Mouse (Mus musculus) c-Kit-negative CD71-positive TER-119-positive erythroid progenitor cells, embryonic 14.5 days (primary cell): ENCODE measurements around the gene Nr4a3.

Experiments used
- DNase-seq: peaks from one replicate; pipeline ENCODE4 v3.0.0-alpha.2; 2013; ENCODE audit warnings: low read depth, low spot score

The Nr4a3 gene

DNA sequence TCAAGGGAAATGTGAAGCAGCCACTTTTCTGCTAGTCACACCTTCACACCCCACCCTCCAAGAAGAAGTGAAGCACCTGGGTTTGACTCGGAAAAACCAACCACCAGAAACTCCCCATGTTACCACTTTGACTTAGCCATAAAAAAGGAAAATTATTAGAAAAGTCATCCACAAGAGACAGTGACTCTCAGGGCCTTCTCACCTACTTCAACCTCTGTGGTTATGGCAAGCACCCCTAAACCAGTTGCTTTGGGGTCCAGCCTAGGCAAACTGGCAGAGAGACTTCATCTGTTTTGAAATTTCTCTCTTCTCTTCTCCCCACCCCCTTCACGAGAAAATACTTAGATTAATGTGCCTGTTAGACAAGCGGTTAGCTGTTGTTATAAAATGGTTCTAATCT lies 5.1 kb downstream of the Nr4a3 start:
- DNase-seq = no peak

DNA sequence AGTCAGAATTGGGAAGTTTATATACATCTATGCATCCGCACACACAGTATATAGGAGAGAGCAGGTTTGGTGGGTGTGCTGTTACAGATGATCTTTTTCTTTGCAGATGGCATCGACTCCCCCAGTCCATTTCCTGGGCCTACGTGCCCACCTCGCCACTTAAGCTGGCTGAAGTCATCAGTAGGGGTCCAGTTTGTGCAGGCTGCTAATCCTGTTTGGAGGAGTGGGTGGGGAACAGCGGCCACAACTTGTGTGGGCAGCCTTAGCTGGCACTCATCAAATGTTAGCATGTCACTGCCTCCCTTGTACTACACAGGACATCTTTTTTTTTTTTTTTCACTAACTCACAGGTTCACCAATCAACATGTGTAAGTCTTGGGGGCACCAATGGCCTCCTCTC lies 5.5 kb downstream of the Nr4a3 start:
- no peak for DNase-seq

DNA sequence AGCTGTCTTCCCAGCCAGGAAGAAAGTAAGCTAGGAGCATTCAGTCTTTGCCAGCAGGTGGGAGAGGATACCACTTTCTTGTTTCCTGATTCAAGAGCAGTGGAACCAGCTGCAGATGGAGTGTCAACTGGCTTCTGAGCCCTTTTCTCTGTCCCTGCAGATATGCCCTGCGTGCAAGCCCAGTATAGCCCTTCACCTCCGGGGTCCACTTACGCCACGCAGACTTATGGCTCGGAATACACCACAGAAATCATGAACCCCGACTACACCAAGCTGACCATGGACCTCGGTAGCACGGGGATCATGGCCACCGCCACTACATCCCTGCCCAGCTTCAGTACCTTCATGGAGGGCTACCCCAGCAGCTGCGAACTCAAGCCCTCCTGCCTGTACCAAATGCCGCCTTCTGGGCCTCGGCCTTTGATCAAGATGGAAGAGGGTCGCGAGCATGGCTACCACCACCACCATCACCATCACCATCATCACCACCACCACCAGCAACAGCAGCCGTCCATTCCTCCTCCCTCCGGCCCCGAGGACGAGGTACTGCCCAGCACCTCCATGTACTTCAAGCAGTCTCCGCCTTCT lies 6.2 kb downstream of the Nr4a3 start:
- no peak for DNase-seq

DNA sequence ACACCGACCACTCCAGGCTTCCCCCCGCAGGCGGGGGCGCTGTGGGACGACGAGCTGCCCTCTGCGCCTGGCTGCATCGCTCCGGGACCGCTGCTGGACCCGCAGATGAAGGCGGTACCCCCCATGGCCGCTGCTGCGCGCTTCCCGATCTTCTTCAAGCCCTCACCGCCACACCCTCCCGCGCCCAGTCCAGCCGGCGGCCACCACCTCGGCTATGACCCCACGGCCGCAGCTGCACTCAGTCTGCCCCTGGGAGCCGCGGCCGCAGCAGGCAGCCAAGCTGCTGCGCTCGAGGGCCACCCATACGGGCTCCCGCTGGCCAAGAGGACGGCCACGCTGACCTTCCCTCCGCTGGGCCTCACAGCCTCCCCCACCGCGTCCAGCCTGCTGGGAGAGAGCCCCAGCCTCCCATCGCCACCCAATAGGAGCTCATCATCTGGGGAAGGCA lies 6.7 kb downstream of the Nr4a3 start:
- no peak for DNase-seq

DNA sequence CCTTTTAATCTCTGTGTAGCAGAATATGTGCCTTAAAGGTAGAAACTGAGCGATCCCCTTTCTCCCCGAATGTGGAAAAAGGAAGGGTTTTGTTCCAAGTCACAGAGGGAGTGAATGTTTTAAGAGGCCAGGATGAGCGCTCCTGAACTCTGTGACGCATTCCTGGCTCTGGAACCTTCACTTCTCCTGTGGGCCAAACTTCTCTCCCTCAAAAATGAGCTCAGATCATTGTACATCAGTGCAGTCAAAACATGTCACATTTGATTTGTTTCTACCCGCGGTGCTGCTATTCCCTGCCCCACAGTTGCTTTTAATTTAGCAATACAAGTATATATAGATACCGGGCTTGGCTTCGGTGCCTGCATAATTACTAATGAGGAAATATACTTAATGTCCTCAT lies 16.8 kb downstream of the Nr4a3 start:
- no peak for DNase-seq

DNA sequence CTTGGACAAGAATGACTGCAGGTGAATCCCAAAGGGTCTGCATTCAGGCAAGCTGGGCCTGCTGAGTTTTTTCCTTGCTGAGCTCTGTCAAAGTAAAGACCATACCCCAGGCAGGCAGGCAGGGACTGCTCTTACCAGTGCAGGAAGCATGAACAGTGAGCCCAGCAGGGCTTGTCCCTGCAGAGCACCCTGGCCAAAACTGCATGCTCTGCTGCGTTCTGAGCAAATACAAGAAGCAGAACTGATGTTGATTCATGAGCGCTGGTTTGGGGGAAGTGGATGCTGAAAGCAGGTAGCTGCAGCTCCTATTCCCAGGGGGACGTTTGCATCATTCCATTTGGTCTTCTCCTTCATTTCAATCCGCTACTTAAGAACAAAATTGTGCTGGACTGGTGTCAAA lies 19.4 kb downstream of the Nr4a3 start:
- no peak for DNase-seq

DNA sequence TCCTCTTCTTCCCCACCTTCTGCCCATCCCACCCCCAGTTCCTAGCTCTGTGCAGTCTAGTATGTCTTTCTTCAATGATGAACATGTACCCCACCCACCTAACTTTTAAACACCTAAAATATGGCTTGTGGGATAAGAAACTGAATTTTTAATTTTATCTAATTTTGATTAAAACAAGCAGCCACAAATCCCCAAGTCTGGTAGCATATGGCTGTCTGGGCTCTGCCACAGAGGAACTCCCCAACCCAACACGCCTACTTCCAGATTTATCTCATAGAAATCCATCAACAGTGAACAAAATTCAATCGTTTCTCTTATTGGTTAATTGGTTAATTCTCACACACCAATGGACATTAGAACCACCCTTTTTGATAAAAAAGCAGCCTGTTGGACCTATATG lies 21.7 kb downstream of the Nr4a3 start:
- DNase-seq = no peak

DNA sequence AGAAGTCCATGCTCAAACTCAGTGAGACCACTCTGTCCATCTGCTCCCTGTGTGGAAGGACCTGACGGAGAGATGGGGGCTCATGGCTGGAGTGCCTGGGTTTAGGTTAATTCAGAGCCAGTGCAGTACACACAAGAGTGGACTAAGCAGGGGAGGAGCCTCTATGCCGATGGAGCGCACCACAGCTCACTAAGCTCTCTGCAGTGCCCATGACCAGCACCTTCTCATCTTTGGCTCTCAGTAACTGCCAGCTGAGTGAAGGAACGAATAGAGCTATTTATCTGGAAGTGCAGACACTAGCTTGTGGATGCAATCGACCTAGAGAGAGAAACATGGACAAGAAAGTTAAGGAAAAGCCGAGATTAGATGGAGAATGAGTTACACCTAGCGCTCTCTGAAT lies 24.2 kb downstream of the Nr4a3 start:
- no peak for DNase-seq

DNA sequence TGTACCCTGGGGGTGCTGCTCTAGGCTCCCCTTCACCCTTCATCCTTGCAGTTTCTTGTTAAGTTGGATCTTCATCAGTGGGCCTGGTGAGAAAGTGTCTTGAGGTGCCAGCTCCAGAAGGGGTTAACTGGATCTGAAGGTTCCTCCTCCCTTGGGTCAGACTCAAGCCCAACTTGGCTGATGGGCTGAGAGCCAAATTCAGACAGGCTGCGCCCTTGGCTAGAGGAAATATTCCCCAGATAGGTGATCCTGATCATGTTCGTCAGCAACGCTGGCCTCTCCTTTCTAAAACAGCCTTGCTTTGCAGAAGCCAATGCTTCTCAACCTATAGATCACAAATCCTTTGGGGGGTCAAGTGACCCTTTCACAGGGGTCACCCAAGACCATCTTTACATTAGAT lies 27.1 kb downstream of the Nr4a3 start:
- DNase-seq = no peak

DNA sequence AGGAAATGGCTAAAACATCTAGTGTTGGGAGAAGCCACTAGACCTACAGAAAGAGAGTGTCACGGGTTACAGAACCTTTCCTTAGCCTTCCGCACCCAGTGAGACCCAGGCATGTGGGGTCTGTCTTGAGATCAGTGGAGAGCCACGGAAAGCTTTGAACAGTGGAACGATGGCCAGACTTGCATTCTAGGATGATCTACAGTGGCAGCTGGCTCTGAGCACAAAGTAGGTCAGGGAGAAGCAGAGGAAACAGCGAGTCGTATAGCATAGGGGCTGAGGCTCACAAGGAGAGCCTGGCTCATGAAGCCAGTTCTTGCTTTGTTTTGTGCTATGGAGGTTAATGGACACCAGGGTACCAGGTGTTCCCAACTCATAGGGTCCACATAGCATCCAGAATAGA lies 28.4 kb downstream of the Nr4a3 start:
- no peak for DNase-seq

DNA sequence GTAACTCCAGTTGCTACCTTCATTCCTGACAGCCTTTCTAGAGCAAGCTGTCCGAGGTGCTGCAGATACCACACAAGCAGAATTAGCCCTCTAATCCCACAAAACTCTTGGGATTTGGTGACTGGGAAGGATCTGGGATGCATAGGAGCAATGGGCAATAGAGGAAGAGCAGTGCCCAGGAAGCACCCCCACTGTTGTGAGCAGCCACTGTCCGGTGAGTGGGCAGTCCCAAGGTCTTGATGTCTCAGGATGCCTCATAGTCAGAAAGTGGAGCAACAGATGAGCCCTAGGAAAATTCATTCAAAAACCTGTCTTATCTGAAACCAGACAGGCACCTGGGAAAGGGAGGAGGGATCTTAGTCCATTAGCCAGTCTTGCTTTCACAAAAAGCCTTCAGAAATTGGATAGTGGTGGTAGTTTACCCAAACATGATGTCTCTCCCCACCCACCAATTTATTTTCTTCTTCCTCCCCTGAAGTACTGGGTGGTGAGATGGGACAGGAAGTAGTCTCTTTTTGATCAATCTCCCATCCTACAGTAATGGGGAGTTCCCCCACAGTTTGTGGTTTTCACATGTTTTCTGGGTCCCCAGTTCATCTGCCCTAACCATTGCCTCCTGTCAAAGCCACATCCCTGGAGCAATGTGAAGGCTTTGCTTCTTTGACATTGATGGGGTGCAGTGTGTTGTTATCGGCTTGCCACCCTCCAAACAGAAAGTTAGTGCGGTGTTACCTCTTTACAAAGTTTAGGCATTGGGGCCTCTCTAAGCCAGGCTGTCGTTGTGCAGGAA lies 29.7 kb downstream of the Nr4a3 start:
- no peak for DNase-seq

DNA sequence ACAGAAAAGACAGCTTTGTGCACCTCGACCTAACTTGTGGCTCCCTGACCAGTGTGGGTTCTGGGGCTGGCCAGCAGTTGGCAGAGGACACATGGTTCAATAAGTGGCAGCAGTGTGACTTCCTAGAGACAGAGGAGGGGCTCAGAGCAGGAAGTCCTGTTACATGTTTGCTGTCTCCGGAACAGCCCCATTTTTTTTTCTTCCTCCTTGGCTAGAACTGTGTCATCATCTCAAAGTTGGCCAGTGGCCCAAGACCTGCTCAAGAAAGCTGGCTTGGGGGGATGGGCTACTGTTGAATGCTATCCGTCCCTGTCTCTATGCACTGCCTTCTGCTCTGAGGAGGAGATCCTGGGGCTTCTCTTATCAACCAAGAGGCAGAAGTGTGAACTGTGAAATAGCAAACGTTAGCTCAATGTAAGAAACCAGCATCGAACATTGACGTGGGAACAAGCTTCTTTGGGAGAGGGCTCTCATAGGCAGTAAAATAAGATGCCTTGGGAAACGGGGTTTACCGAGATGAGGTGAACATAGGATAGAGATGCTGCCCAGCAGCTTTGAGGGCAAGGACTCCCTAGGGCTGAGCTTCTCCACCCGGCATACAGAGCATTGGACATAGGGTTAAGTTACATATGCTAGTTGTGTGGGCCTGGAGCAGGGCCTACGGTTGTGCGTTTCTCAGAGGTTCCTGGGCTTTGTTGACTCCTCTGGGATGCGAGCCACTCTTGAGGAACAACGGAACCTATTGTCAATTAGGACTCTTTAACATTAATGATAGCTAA lies 31.9 kb downstream of the Nr4a3 start:
- no peak for DNase-seq

DNA sequence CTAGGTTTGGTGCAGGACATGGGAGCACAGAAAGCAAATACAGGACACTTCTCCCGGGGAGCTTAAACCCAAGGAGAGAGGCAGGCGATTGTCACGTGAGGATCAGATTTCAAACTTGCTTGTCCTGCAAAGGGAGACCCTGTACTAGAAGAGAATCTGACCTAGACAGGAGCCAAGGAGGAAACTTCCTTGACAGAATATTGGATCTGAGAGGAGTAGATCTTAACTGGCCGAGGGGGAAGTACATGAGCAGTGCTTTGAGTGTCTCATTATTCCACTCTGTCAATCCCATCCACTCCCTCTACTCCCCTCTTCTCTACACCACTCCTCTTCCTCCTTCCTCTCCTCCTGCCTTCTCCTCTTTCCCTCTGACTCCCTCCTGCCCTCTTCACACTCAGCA lies 33.3 kb downstream of the Nr4a3 start:
- no peak for DNase-seq

DNA sequence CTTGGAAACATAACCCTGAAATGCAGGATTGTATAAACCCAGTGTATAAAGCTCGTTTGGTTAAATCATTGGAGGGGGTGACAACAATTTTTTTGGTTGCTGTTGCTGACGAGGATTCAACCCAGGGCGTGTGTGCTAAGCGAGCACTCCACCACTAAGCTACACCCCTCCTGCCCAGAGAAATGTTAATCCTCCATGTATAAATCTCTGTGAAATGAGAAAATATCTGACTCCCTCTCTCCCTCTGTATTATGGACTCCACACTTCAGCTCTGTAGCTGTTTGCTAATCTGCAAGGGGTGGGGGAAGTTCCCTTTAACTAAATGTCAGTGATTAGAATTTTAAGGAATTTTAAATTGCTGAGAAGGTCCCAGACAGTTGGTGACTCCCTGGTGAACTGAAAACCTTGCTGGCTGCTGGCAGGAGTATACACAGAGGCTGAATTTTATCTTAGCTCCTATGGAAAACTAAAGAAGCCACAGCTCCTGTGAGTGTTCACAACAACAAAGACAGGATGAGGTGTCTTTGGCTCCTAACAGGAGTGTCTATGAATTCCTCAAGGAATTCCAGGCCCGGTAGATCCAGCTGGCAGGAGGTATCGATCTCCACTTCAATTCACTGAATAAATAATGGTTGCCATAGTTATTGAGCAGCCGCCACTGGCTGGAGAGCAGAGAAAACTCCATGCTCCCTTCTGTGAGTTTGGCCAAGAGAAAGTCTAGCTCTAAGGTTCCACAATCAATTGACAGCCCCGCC lies 34.5 kb downstream of the Nr4a3 start:
- no peak for DNase-seq

DNA sequence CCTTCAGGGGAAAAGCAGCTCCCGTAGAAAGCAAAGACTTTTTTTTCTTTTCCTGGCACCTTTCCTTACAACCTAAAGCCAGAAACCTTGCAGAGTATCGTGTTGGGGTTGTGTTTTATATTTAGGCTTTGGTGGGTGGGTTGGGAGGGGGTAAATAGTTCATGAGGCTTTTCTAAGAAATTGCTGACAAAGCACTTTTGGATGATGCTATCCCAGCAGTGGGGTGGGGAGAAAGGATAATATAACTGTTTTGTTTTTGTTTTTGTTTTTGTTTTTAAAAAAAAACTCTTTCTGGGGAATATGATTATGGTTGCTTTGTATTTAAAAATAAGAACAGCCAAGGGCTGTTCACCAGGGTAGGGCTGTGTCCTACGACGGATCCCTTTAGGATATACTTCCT lies 38.5 kb downstream of the Nr4a3 start:
- no peak for DNase-seq

DNA sequence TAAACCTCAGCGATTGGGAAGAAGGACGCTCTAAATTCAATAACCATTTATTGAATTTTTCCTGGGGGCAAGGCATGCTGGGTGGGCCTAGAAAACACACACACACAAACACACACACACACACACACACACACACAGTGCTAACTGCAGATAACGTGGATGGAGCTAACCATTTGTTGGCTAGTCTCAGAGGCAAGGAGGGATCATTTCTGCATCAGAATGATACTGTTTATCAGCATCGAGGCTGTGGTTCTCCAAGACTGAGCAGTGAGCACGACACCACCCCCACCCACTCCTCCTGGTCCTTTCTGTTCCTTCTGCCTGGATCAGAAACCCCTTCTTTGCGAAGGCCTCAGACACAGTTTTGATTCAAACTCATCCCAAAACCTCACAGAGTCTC lies 41.7 kb downstream of the Nr4a3 start:
- DNase-seq = peak; percentile 13

DNA sequence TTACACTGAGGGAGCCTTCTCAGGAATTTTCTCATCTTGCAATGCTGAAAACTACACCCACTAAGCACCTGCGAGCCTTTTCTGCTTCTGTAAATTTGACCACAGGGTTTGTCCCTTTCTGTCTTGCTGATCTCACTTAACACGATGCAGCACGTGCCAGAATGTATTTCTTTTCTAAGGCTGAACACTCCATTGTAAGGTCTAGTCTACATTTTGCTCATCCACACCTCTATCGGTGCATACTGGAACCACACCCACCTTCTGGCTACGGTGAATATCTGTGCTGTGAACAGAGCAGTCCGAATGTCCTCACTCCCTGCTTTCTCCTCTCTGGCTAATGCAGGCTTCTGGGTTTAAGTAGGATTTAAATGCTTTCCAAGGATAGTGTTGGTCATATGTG lies 42.5 kb downstream of the Nr4a3 start:
- DNase-seq = peak; percentile 22

DNA sequence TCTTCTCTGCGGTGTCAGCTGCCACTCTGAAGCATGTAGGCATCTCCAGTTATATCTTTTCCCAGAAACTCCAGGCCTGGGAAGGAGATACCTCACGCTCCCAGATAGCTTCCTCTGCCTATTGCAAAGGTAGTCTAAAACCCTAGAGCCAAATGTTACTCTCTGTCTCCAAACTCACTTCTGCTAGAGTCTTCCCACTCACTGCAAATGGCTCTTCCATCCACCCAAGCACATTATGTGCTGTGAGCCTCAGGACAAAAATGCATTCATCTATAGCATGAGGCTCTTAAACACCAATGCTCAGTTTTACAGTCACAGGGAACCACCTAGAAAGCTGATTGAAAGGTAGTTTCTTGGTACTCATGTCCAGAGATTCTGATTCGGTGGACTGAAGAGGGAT lies 48.3 kb downstream of the Nr4a3 start:
- DNase-seq = no peak

DNA sequence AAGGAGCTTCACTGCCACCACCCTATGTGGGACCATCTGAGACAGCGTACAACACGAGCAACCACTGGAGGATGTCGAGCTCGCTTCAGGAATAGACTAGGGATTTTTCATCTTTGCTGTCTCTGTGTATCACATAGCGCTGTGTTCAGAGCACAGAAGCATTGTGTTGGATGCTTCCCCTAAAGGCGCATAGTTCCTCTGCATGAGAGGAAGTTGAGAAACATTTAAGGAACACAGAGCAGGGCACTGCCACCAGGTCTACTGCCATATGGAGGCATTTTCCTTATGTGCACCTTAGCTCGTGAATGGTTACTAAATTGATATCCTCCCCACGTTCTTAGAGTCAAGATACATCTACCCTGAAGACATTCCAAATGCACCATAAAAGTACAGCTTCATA lies 55.3 kb downstream of the Nr4a3 start:
- DNase-seq = no peak

DNA sequence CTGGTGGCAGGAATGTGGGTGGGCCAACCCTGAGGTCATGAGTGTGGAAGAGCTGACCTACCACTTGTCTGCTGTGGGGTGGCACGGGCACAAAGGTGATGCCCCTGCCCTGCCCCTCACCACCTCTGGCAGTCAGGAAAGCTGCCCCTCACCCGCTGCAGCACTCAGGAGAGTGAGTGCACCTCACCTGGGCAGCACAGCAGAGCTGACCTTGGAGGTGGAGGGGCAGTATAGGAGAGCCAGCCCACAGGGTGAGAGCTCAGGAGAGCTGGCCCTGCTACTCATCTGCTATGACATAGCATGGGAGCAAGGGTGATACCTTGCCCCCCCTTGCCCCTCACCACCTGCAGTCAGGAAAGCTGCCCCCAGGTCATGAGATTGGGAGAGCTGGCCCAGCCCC lies 57.0 kb downstream of the Nr4a3 start:
- DNase-seq = no peak

DNA sequence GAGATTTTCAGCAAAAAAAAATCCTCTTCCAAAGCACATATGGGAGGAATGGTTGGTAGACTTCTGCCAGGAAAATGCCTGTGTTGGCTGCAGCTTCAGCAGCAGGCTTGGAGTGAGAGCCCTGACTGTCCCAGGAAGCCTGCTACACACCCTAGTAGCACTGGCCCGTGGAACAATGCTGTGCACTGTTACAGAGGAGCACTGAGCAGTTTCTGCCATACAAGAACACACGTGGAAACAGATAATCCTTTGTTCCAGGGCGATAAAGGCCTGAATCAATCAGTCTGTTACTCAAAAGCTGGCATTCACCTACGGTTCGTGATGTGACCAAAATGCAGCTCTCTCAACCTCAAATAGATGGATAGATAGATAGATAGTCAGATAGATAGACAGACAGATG lies 60.4 kb downstream of the Nr4a3 start:
- no peak for DNase-seq

DNA sequence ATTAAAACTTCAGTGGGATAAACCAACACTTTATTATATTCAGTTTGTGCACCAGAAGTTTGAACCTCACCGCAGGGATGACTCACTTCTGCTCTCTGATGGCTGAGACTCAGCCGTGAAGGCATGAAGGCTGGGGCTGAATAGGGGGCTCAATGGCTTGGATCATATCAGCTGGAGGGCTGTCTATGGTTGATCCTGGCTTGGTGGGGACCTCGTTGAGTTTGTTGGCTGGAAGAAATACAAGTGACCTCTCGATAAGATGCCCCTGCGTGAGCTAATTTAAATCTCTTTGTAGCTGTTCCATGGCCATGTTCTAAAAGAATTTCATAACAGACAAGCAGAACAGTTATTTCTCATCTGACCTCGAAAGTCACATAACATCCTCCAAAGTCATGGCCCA lies 62.1 kb downstream of the Nr4a3 start:
- no peak for DNase-seq
